Mouse (Mus musculus): Measurements from ENCODE around the gene Nipal1. TPM values are rescaled to one million over a fixed set of nuclear protein-coding genes. Genes with fewer than 3 reads are reported as not detected.

Nipal1 gene
- polyA plus RNA-seq, 1 experiment from 2014 or later = 0.54 TPM

- no peak for ATAC-seq
- no peak overlapping the region for H3K4me3 ChIP-seq (ENCODE audit: low read depth, low read length)
- no peaks in the 10 kb centered on the region for H3K36me3 ChIP-seq (ENCODE audit: control insufficient read depth, insufficient read depth, low read length)
- H3K27ac ChIP-seq (ENCODE audit: low read length) = no peak overlapping the region
- H3K27me3 ChIP-seq (ENCODE audit: control insufficient read depth, insufficient read depth, low read depth, low read length) = no peaks in the 10 kb centered on the region
- no peak overlapping the region for H3K4me2 ChIP-seq (ENCODE audit: low read length)
- 0 out of 2 replicates have a peak, but pooled peaks cover 3% of the 10 kb centered on the region for H3K4me1 ChIP-seq (ENCODE audit: control insufficient read depth, insufficient read depth, low read length)
- H3K9me3 ChIP-seq (replicated peaks; ENCODE audit: control insufficient read depth, low read length, poor library complexity, severe bottlenecking) = no peaks in the 10 kb centered on the region
- H3K9ac ChIP-seq (ENCODE audit: low read depth, low read length) = no peak overlapping the region
- WGBS = 70% methylated on average over 9 of the region's 9 CpGs
Measured at GRCm38 (mm10) chr5:72674994-72675542, 27.5 kb downstream of the Nipal1 start.

GRCm38 (mm10) chr5:72681451-72681850 is 33.9 kb downstream of the Nipal1 start:
- Histone ChIP-seq H3K27ac (ENCODE audit: low read length) (no peak overlapping the region), H3K4me1 (ENCODE audit: control insufficient read depth, insufficient read depth, low read length) (no peaks in the 10 kb centered on the region), H3K4me3 (ENCODE audit: low read depth, low read length) (no peak overlapping the region), H3K36me3 (ENCODE audit: control insufficient read depth, insufficient read depth, low read length) (no peaks in the 10 kb centered on the region), H3K9me3 (replicated peaks; ENCODE audit: control insufficient read depth, low read length, poor library complexity, severe bottlenecking) (no peaks in the 10 kb centered on the region), H3K27me3 (ENCODE audit: control insufficient read depth, insufficient read depth, low read depth, low read length) (no peaks in the 10 kb centered on the region), H3K4me2 (ENCODE audit: low read length) (no peak overlapping the region), H3K9ac (ENCODE audit: low read depth, low read length) (no peak overlapping the region)
- 97% methylated on average over 6 of the region's 6 CpGs for WGBS
- no peak for ATAC-seq

DNA sequence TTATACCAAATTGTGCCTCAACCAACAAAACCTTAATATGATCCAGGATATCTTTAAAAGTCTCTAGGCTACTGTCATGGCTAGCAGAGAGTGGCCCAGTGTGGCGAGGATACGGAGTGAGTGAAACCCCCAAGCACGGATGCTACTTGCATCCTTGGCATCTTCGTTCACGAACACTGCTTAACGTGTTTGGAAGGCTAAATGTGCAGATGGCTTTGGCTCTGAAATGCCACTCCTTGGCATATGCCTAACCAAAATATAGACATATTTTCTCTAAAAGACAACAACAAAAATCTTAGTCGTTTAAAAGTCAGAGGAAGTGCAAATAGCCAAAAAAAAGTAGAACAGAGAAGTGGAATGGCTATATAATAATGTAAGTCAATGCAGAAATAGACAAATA is 42.0 kb downstream of the Nipal1 start:
- H3K9me3 ChIP-seq (replicated peaks; ENCODE audit: control insufficient read depth, low read length, poor library complexity, severe bottlenecking) = no peaks in the 10 kb centered on the region
- WGBS = 94% methylated on average over 7 of the region's 7 CpGs
- no peak overlapping the region for H3K4me3 ChIP-seq (ENCODE audit: low read depth, low read length)
- no peaks in the 10 kb centered on the region for H3K36me3 ChIP-seq (ENCODE audit: control insufficient read depth, insufficient read depth, low read length)
- no peak overlapping the region for H3K27ac ChIP-seq (ENCODE audit: low read length)
- ATAC-seq = no peak
- no peaks in the 10 kb centered on the region for H3K4me1 ChIP-seq (ENCODE audit: control insufficient read depth, insufficient read depth, low read length)
- no peak overlapping the region for H3K9ac ChIP-seq (ENCODE audit: low read depth, low read length)
- H3K4me2 ChIP-seq (ENCODE audit: low read length) = no peak overlapping the region
- no peaks in the 10 kb centered on the region for H3K27me3 ChIP-seq (ENCODE audit: control insufficient read depth, insufficient read depth, low read depth, low read length)

- Histone ChIP-seq H3K9me3 (replicated peaks; ENCODE audit: control insufficient read depth, low read length, poor library complexity, severe bottlenecking) (no peaks in the 10 kb centered on the region), H3K9ac (ENCODE audit: low read depth, low read length) (no peak overlapping the region), H3K27ac (ENCODE audit: low read length) (no peak overlapping the region), H3K4me3 (ENCODE audit: low read depth, low read length) (no peak overlapping the region), H3K27me3 (ENCODE audit: control insufficient read depth, insufficient read depth, low read depth, low read length) (no peaks in the 10 kb centered on the region), H3K4me1 (ENCODE audit: control insufficient read depth, insufficient read depth, low read length) (no peaks in the 10 kb centered on the region), H3K36me3 (ENCODE audit: control insufficient read depth, insufficient read depth, low read length) (no peaks in the 10 kb centered on the region), H3K4me2 (ENCODE audit: low read length) (no peak overlapping the region)
- no peak for ATAC-seq
- 87% methylated on average over 5 of the region's 5 CpGs for WGBS
Measured at GRCm38 (mm10) chr5:72690516-72690915, 42.9 kb downstream of the Nipal1 start.

GRCm38 (mm10) chr5:72694684-72695083 is 47.1 kb downstream of the Nipal1 start:
- Histone ChIP-seq H3K27me3 (ENCODE audit: control insufficient read depth, insufficient read depth, low read depth, low read length) (no peaks in the 10 kb centered on the region), H3K9me3 (replicated peaks; ENCODE audit: control insufficient read depth, low read length, poor library complexity, severe bottlenecking) (no peaks in the 10 kb centered on the region)

DNA sequence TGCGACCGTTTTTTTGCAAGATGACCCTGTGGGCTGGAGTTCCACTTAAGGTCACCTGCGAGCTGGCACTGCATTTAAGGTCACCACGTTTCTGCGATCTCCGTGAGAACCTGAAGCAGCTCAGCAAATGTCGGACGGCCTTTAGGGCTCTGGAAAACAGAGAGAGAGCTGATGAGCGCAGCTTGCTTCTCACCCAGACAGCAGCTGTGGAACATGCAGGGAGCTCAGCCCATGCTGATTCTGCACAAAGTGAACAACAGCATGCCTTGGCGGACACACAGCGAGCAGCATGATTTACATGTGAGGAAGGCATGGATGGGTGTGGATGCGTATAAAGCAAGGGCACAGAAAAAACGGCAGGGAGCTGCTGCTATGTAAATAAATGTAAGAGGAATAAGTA is 48.9 kb downstream of the Nipal1 start:
- no peak overlapping the region for H3K4me2 ChIP-seq (ENCODE audit: low read length)
- 67% methylated on average over 13 of the region's 13 CpGs for WGBS
- peaks cover 10% of the 10 kb centered on the region for H3K4me1 ChIP-seq (ENCODE audit: control insufficient read depth, insufficient read depth, low read length)
- no peaks in the 10 kb centered on the region for H3K27me3 ChIP-seq (ENCODE audit: control insufficient read depth, insufficient read depth, low read depth, low read length)
- no peaks in the 10 kb centered on the region for H3K9me3 ChIP-seq (replicated peaks; ENCODE audit: control insufficient read depth, low read length, poor library complexity, severe bottlenecking)
- no peak overlapping the region for H3K9ac ChIP-seq (ENCODE audit: low read depth, low read length)
- ATAC-seq = no peak
- no peak overlapping the region for H3K4me3 ChIP-seq (ENCODE audit: low read depth, low read length)
- no peak overlapping the region for H3K27ac ChIP-seq (ENCODE audit: low read length)
- H3K36me3 ChIP-seq (ENCODE audit: control insufficient read depth, insufficient read depth, low read length) = no peaks in the 10 kb centered on the region

More at GRCm38 (mm10) chr5:72694684-72695083, 47.1 kb downstream of the Nipal1 start:
- Histone ChIP-seq H3K4me2 (ENCODE audit: low read length) (no peak overlapping the region), H3K36me3 (ENCODE audit: control insufficient read depth, insufficient read depth, low read length) (no peaks in the 10 kb centered on the region), H3K4me3 (ENCODE audit: low read depth, low read length) (no peak overlapping the region), H3K27ac (ENCODE audit: low read length) (no peak overlapping the region), H3K9ac (ENCODE audit: low read depth, low read length) (no peak overlapping the region), H3K4me1 (ENCODE audit: control insufficient read depth, insufficient read depth, low read length) (peaks cover 10% of the 10 kb centered on the region)
- 93% methylated on average over 2 of the region's 2 CpGs for WGBS
- ATAC-seq = no peak

DNA sequence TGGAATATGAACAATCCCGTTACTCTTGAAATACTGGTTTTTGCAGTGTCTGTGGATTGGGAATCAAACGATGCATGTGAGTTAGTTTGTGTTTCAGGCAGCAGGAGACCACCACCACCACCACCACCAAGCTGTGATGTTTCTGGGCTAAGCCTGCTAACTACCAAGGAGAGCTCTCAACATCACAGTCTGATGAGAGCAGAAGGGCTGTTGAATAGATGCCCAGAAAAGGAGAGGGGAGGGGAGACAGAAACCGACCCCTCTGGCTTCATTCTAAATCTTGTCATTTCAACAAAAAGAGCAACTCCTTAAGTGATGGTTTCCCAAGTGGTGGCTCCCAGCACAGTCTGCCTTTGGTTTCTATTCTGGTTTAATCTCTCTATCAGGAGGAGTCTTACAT is 50.7 kb downstream of the Nipal1 start:
- H3K4me3 ChIP-seq (ENCODE audit: low read depth, low read length) = no peak overlapping the region
- peak; percentile 72; the same call in 1 of the 2 replicates for ATAC-seq
- no peaks in the 10 kb centered on the region for H3K9me3 ChIP-seq (replicated peaks; ENCODE audit: control insufficient read depth, low read length, poor library complexity, severe bottlenecking)
- no peak overlapping the region for H3K9ac ChIP-seq (ENCODE audit: low read depth, low read length)
- 46% methylated on average over 3 of the region's 3 CpGs for WGBS
- H3K4me1 ChIP-seq (ENCODE audit: control insufficient read depth, insufficient read depth, low read length) = peaks cover 10% of the 10 kb centered on the region
- 0 out of 2 replicates have a peak overlapping the region, but pooled peaks have one; percentile 19 for H3K27ac ChIP-seq (ENCODE audit: low read length)
- H3K4me2 ChIP-seq (ENCODE audit: low read length) = no peak overlapping the region
- H3K36me3 ChIP-seq (ENCODE audit: control insufficient read depth, insufficient read depth, low read length) = no peaks in the 10 kb centered on the region
- no peaks in the 10 kb centered on the region for H3K27me3 ChIP-seq (ENCODE audit: control insufficient read depth, insufficient read depth, low read depth, low read length)

DNA sequence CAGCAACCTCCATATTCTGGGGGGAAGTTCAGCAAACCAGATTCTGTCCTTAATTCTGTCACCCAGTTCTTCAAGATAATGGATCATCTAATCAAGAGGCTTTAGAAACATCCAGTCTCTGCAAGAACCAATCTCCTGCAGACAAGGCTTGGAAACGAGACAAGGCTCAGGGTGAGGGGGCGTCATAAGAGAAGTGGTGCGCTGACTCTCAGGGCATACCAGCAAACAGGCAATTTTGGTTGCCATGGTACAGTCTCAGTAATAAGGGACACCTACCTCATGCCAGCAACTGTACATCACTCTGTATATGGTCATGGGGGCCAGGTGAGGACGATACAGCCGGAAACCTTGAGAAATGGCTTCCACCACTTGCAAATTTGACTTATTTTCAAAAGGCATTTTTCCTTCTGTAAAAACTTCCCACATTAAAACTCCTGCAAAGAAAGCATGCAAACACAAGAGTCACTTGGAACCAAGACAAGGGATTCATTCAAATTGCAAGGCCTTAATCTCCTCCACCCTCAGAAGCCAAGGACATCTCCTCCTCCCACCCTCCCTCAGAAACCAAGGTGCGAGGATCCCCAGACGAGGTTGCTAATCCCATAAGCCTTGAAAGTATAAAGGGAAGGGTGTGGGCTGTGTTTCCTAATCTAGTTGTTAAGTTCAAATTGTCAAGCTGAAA is 51.4 kb downstream of the Nipal1 start:
- Histone ChIP-seq H3K4me1 (ENCODE audit: control insufficient read depth, insufficient read depth, low read length) (peaks cover 10% of the 10 kb centered on the region), H3K9me3 (replicated peaks; ENCODE audit: control insufficient read depth, low read length, poor library complexity, severe bottlenecking) (no peaks in the 10 kb centered on the region), H3K36me3 (ENCODE audit: control insufficient read depth, insufficient read depth, low read length) (no peaks in the 10 kb centered on the region), H3K4me3 (ENCODE audit: low read depth, low read length) (no peak overlapping the region), H3K27ac (ENCODE audit: low read length) (0 out of 2 replicates have a peak overlapping the region, but pooled peaks have one; percentile 19), H3K9ac (ENCODE audit: low read depth, low read length) (no peak overlapping the region), H3K27me3 (ENCODE audit: control insufficient read depth, insufficient read depth, low read depth, low read length) (no peaks in the 10 kb centered on the region), H3K4me2 (ENCODE audit: low read length) (no peak overlapping the region)
- 52% methylated on average over 7 of the region's 7 CpGs for WGBS
- peak; percentile 70; the same call in 1 of the 2 replicates for ATAC-seq

- no peak overlapping the region for H3K27ac ChIP-seq (ENCODE audit: low read length)
- H3K4me3 ChIP-seq (ENCODE audit: low read depth, low read length) = no peak overlapping the region
- no peaks in the 10 kb centered on the region for H3K36me3 ChIP-seq (ENCODE audit: control insufficient read depth, insufficient read depth, low read length)
- H3K9ac ChIP-seq (ENCODE audit: low read depth, low read length) = no peak overlapping the region
- WGBS = 24% methylated on average over 2 of the region's 2 CpGs
- H3K4me2 ChIP-seq (ENCODE audit: low read length) = no peak overlapping the region
- no peaks in the 10 kb centered on the region for H3K27me3 ChIP-seq (ENCODE audit: control insufficient read depth, insufficient read depth, low read depth, low read length)
- H3K4me1 ChIP-seq (ENCODE audit: control insufficient read depth, insufficient read depth, low read length) = peaks cover 10% of the 10 kb centered on the region
- ATAC-seq = peak; percentile 70
- no peaks in the 10 kb centered on the region for H3K9me3 ChIP-seq (replicated peaks; ENCODE audit: control insufficient read depth, low read length, poor library complexity, severe bottlenecking)
Measured at GRCm38 (mm10) chr5:72699500-72699818, 51.9 kb downstream of the Nipal1 start.
